Mouse (Mus musculus) C2C12 (cell line): ENCODE measurements around the gene Phyhd1. TPM values are rescaled to one million over a fixed set of nuclear protein-coding genes. Genes with fewer than 3 reads are reported as not detected.

Source experiments
- H3K27me3 ChIP-seq: one replicate; pipeline ENCODE4 v1.6.1; 2011; ENCODE audit not compliant: control insufficient read depth, insufficient read depth, insufficient read length
- H3K36me3 ChIP-seq: one replicate; pipeline ENCODE4 v1.6.1; 2011; ENCODE audit not compliant: control insufficient read depth, insufficient read depth
- H3K4me3 ChIP-seq: one replicate; pipeline ENCODE4 v1.5.1; 2011; ENCODE audit warnings: mild to moderate bottlenecking, control low read depth; ENCODE audit not compliant: poor library complexity, insufficient read depth, severe bottlenecking
- H3K79me2 ChIP-seq: one replicate; pipeline ENCODE4 v1.6.1; 2011; ENCODE audit not compliant: control insufficient read depth, insufficient read depth
- H3K79me3 ChIP-seq: one replicate; pipeline ENCODE4 v1.6.1; 2011; ENCODE audit warnings: low read depth, control low read depth
- H3ac ChIP-seq: one replicate; pipeline ENCODE3; 2011; ENCODE audit warnings: low read depth; ENCODE audit not compliant: control insufficient read depth, insufficient read length
- CEBPB ChIP-seq: IDR thresholded peaks from one replicate; pipeline ENCODE4 v1.6.1; 2011; ENCODE audit warnings: low read depth, mild to moderate bottlenecking, control low read depth, moderate library complexity
- CTCF ChIP-seq: IDR thresholded peaks from one replicate; pipeline ENCODE4 v1.5.1; 2011; ENCODE audit not compliant: control insufficient read depth, insufficient read depth, insufficient read length
- FOSL1 ChIP-seq: IDR thresholded peaks from one replicate; pipeline ENCODE4 v1.8.0; 2011; ENCODE audit warnings: mild to moderate bottlenecking, low read length; ENCODE audit not compliant: poor library complexity, insufficient read depth, severe bottlenecking
- MAX ChIP-seq: IDR thresholded peaks from one replicate; pipeline ENCODE4 v1.6.1; 2011; ENCODE audit warnings: mild to moderate bottlenecking, control low read depth
- MYOD1 ChIP-seq: IDR thresholded peaks from one replicate; pipeline ENCODE4 v1.6.1; 2011; ENCODE audit warnings: low read depth; ENCODE audit not compliant: control insufficient read depth, insufficient read length
- MYOG ChIP-seq: IDR thresholded peaks from one replicate; pipeline ENCODE4 v1.6.1; 2011; ENCODE audit not compliant: control insufficient read depth, insufficient read length; ENCODE audit errors: extremely low read depth
- USF1 ChIP-seq: IDR thresholded peaks from one replicate; pipeline ENCODE4 v1.6.1; 2011; ENCODE audit warnings: low read depth, mild to moderate bottlenecking, control low read depth, moderate library complexity
- polyA plus RNA-seq: library from polyadenylated mRNA; unstranded; fragments of >200 nt; fragmentation: generic; extraction: Trizol; gene quantifications from one replicate; pipeline ENCODE4 v1.2.1, GENCODE M21; 2012; ENCODE audit warnings: missing spikeins

Gene Phyhd1
- polyA plus RNA-seq, 1 experiment, result 1.4 TPM

GRCm38 (mm10) chr2:30262840-30263441, 3.1 kb upstream of the Phyhd1 start:
- H3ac ChIP-seq, result no peak overlapping the region
- H3K4me3 ChIP-seq, result no peak overlapping the region
- peaks cover 65% of the 10 kb centered on the region for H3K36me3 ChIP-seq
- peaks cover 56% of the 10 kb centered on the region for H3K79me2 ChIP-seq
- peaks cover 32% of the 10 kb centered on the region for H3K79me3 ChIP-seq
- H3K27me3 ChIP-seq, result no peaks in the 10 kb centered on the region
- TF ChIP-seq MYOG (no peak), USF1 (no peak), CTCF (no peak), CEBPB (no peak), MAX (no peak), FOSL1 (no peak), MYOD1 (no peak)

DNA sequence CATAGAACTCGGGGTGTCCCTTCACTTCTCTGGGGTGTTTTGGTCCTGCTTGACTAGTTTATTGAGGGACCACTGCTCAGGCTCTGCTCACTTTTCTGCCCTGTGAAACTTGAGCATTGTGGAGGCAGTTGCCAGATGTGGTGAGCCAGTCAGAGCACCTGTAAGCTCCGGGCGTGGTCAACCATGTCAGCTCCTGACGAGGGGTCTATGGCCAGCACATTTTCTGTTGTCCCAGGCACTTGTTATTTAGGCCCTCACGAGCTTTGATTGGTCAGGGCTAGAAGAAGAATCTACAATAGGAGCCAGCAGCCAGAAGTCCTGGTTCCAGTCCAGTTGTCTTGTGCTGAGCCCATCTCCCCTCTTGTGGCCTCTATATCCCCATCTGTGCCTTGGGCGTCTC, 2.2 kb upstream of the Phyhd1 start:
- H3K27me3 ChIP-seq, result no peaks in the 10 kb centered on the region
- no peak overlapping the region for H3ac ChIP-seq
- H3K4me3 ChIP-seq, result no peak overlapping the region
- H3K36me3 ChIP-seq, result peaks cover 61% of the 10 kb centered on the region
- H3K79me2 ChIP-seq, result peaks cover 48% of the 10 kb centered on the region
- peaks cover 30% of the 10 kb centered on the region for H3K79me3 ChIP-seq
- TF ChIP-seq FOSL1 (no peak), MYOD1 (no peak)

DNA sequence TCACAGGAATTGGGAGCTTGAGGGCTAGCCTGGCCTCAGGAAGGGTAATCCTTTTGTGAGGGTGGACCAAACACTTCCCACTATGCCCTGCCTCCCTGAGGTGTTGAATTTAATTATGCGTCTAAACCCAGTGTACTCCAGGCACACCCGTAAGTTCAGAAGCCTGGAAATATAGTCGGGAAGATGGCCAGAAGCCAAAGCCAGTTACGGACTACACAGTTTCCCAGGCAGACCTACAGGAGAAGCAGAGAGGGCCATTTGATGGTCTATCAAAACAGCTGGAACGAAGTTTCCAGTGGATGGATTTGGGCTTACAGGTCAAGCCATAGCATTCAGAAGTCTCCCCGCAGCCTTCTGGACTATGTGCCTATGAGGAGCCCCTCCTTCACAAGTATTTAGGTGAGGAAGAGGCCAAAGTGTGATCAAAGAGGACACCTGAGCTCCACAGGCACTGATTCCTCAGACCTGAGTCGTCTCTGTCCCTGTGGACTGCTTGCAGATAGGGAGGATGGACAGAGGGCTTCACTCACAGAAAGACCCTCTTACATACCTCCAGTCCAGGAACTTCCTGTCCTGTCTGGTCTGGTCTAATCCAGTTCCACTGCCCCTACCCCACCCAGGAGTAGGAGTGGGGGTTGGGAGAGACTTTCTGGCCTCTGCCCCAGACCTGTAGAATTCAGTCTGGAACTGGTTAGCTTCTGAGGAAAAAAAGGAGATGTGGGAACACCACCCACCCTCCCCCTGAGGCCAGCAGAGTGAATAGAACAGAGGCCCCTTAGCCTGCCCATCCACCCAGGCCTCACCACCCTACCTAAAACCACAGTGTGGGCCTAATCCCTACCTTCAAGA, 1.1 kb upstream of the Phyhd1 start:
- Histone ChIP-seq H3K36me3 (peaks cover 54% of the 10 kb centered on the region), H3ac (no peak overlapping the region), H3K79me3 (peaks cover 19% of the 10 kb centered on the region), H3K27me3 (no peaks in the 10 kb centered on the region), H3K4me3 (no peak overlapping the region), H3K79me2 (peaks cover 37% of the 10 kb centered on the region)
- no peak for TF ChIP-seq USF1
- no peak for TF ChIP-seq CTCF
- TF ChIP-seq FOSL1, result no peak
- TF ChIP-seq CEBPB, result no peak
- TF ChIP-seq MYOG, result no peak
- no peak for TF ChIP-seq MYOD1
- no peak for TF ChIP-seq MAX

DNA sequence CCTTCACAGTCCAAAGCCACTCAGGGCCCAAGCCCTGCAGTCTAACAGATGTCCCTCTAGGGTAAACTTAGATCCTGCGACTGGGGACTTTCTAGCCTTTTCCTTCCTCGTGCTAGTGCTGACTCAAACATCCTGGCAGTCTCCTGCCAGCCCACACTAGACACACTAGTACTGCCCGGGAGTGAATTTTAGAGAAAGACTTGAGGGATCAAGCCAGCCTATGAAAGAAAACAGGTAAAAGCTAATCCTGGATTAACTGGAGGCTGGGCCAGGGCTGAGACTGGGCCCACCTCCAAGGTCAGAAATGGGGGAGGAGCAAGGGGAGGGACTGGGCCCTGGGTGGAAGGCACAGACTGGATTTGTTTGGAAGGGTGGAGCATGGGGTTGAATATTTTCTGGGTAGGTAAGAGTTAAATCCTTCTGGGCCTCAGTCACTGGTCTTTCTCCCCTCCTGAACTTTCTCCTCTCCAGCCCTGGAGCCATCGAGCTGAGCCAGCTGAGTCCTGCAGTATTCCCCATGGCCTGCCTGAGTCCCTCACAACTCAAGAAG, 464 bp downstream of the Phyhd1 start:
- H3K79me3 ChIP-seq, result peaks cover 3% of the 10 kb centered on the region
- H3ac ChIP-seq, result no peak overlapping the region
- H3K79me2 ChIP-seq, result peaks cover 21% of the 10 kb centered on the region
- H3K27me3 ChIP-seq, result no peaks in the 10 kb centered on the region
- H3K4me3 ChIP-seq, result no peak overlapping the region
- TF ChIP-seq MAX, result no peak
- no peak for TF ChIP-seq CTCF
- TF ChIP-seq USF1, result no peak
- TF ChIP-seq FOSL1, result no peak
- TF ChIP-seq MYOG, result no peak
- H3K36me3 ChIP-seq, result peaks cover 38% of the 10 kb centered on the region

GRCm38 (mm10) chr2:30267466-30267865, 1.5 kb downstream of the Phyhd1 start:
- peaks cover 28% of the 10 kb centered on the region for H3K36me3 ChIP-seq
- TF ChIP-seq USF1 (no peak), MYOD1 (no peak), MYOG (no peak), CTCF (no peak), FOSL1 (no peak), CEBPB (no peak), MAX (no peak)
- no peak overlapping the region for H3K4me3 ChIP-seq
- no peak overlapping the region for H3ac ChIP-seq
- H3K79me3 ChIP-seq, result no peaks in the 10 kb centered on the region
- peaks cover 11% of the 10 kb centered on the region for H3K79me2 ChIP-seq
- H3K27me3 ChIP-seq, result no peaks in the 10 kb centered on the region

GRCm38 (mm10) chr2:30268371-30268770, 2.4 kb downstream of the Phyhd1 start:
- no peak for TF ChIP-seq MYOD1
- Histone ChIP-seq H3K79me2 (peaks cover 2% of the 10 kb centered on the region), H3K27me3 (no peaks in the 10 kb centered on the region), H3ac (no peak overlapping the region), H3K4me3 (no peak overlapping the region), H3K79me3 (no peaks in the 10 kb centered on the region), H3K36me3 (peaks cover 19% of the 10 kb centered on the region)
